Mouse (Mus musculus): ENCODE results near the gene Krt76.

Gene Krt76

GRCm38 (mm10) chr15:101892820-101893219 lies at the start of gene Krt76:
Gene Krt76 (minus strand): TSS chr15:101892920.
- no peak for DNase-seq (ENCODE audit: low read depth, low spot score)

GRCm38 (mm10) chr15:101941948-101942347 lies 49.2 kb upstream of the Krt76 start:
- peak; percentile 37 for DNase-seq (ENCODE audit: low read depth, low spot score)

GRCm38 (mm10) chr15:101940274-101940829 lies 47.6 kb upstream of the Krt76 start, which contains the start of gene Krt79:
Gene Krt79 (minus strand): TSS chr15:101940324.
- no peak for DNase-seq (ENCODE audit: low read depth, low spot score)

DNA sequence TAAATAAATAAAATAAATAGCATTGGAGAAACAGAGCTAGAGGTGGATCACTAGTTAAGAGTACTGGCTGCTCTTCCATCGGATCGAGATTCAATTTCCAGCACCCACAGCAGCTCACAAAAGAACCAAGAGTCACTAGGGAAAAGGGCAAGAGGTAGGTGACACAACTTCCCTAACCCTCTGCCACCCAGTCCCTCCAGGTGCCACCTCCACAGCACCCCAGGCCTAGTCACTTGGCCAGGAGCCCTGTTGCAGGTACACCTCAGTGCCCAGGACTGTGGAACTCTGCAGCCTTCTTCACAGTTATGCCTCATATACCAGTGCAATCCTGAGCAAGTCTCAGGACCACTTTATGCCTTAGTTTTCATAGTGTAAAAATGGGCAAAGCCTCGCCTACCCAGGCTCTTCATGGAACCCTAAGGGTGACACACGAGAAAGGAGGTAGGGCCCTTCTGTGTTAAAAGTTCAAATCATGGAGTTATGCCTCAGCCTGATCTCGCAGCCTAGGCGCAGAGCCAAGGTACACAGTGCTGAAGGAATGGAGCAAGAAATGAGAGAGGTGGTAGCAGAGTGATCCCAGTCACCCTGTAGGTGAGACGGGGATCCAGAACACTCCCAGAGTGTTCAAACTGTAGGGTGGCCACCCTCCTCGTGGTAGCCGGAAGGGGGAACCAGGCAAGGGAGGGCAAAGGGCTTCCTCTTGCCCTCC lies 46.0 kb upstream of the Krt76 start:
- no peak for DNase-seq (ENCODE audit: low read depth, low spot score)

DNA sequence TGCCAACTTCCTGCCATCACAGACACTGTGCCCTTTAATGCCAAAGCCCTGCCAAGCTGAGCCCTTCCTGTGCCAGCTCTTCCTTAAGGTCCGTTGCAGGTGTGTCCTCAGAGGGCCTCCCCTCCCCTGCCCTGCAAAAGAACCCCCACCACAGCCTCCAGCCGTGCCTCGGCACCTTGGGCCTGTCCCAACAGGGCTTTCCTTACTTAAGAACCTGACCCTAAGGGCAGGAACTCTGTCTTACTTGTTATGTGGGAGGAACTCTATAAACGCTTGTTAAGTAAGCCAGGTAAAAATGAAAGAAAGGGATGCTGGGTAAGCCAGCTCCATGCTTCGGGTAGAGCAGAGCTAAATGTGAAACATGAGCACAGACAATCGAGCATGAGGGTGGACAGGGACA lies 40.3 kb upstream of the Krt76 start:
- DNase-seq (ENCODE audit: low read depth, low spot score) = no peak

DNA sequence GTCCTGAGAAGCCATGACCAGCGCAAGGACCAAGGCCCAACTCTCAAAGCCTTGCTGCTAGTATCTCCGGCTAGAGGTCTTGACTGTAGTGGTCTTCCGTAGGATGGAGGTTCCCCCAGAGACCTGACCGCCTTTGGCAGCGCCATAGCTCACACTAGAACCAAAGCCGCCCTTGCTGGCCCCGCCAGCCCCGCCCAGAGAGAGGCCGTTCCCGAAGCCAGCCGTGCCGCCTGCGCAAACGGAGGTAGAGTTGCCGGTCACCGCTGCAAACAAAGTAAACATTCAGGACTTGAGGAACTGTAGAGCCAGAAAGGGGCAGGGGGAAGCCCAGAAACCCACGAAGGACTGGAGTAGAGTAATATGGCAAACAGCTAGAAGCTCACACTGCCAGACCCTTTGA lies 36.9 kb upstream of the Krt76 start:
- no peak for DNase-seq (ENCODE audit: low read depth, low spot score)

DNA sequence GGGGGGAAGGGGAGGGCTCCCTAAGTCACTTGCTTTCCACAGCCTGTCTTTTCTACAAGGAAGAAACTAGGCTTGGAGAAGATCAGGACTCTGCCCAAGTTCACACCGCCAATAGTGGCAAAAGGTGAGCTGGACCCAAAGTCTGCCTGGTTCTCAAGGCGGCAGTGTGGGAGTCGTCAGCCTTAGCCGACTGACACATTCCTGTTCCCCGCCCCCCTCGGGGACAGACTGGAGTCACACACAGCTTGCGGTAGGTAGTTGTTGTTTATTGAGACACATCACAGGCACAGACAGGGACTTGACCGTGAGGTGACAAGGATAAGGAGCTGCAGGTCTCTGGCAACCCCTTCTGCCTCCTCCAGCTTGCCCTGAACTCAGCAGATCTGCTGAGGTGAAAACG lies 36.4 kb upstream of the Krt76 start:
- DNase-seq (ENCODE audit: low read depth, low spot score) = no peak

GRCm38 (mm10) chr15:101927340-101928080 lies 34.8 kb upstream of the Krt76 start:
- DNase-seq (ENCODE audit: low read depth, low spot score) = no peak

DNA sequence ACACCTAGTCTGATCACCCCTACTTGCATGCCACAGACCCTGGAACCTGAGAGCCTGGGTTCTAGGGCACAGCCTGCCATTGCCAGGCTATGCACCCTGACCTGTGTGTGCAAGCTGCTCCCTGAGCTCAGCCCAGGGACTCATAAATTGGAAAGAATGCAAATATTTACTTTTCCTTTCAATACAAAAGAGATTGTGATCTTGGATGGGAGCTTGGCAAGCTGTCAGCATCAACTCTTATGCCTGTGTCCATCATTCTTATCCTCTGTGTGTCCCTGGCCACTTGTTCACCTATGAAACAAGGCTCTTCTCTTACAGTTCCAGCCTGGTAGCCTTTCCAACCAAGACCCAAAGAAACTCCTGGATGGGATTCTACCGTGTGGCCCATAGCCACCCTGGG lies 32.3 kb upstream of the Krt76 start:
- DNase-seq (ENCODE audit: low read depth, low spot score) = no peak

DNA sequence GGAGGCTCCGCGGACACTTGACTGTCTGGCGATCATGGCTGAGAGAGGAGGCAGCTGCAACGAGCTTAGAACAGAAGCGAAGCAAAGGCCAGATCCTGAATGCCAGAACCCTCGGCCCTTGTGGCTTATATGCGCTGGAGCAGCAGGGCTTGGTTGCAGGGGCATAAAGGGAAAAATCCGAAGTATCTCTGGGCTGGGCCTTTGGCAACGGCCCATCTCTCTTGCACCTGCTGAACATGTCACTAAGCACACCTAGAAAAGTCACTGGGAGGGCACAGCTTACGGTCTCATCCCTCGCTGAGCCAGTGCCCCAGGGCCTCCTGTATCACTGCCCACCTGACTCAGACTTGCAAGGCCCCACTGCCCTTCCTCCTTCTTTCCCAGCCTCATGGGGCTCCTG lies 31.9 kb upstream of the Krt76 start, which contains the start of gene Krt4:
Krt4 (minus strand) TSS at position 101 of the 400 bp plus-strand sequence.
- no peak for DNase-seq (ENCODE audit: low read depth, low spot score)

- no peak for DNase-seq (ENCODE audit: low read depth, low spot score)
These were observed 29.6 kb upstream of the Krt76 start for GRCm38 (mm10) chr15:101922296-101922695.

- no peak for DNase-seq (ENCODE audit: low read depth, low spot score)
These were observed 23.4 kb upstream of the Krt76 start for GRCm38 (mm10) chr15:101916072-101916471.

DNA sequence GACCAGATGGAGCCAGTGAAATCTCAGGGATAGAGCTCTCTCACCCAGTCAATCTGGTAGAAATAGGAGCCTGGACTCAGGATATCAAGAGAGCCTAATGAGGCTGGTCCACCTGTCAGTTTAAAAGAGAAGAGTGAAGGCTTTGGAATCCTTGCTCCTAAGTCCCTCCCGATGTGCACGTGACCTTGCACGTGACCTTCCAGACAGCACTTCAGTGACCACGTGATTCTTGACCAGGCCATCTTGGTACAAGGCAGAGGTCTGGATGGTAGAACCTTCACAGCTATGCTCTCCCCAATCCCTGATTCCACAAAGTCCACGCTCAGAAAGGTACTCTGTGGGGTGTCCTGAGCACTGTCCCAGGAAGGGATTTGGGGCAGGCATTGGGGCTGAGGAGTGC lies 12.1 kb upstream of the Krt76 start:
- peak; percentile 15 for DNase-seq (ENCODE audit: low read depth, low spot score)

- no peak for DNase-seq (ENCODE audit: low read depth, low spot score)
These were observed 9.7 kb upstream of the Krt76 start for GRCm38 (mm10) chr15:101902171-101903149.

- DNase-seq (ENCODE audit: low read depth, low spot score) = no peak
These were observed 2.5 kb upstream of the Krt76 start for GRCm38 (mm10) chr15:101895216-101895615.

- DNase-seq (ENCODE audit: low read depth, low spot score) = no peak
These were observed 12.9 kb downstream of the Krt76 start for GRCm38 (mm10) chr15:101879776-101880175.

- no peak for DNase-seq (ENCODE audit: low read depth, low spot score)
These were observed 14.7 kb downstream of the Krt76 start for GRCm38 (mm10) chr15:101878041-101878440.

DNA sequence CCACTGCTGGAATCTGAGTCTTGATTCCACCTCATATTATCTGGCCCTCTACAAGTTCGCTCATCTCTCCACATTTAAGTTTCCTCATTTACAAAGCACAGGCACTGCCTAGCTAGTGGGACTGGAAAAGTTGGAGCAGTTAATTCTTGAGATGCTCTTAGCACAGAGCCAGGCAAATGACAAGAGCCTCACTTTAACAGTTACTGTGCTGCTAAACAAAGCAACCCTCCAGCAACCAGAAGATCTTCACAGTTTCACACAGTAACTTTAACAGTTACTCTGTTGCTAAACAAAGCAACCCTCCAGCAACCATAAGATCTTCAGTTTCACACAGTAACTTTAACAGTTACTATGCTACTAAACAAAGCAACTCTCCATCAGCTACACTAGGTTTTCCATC lies 18.3 kb downstream of the Krt76 start:
- peak; percentile 54 for DNase-seq (ENCODE audit: low read depth, low spot score)

- peak; percentile 54 for DNase-seq (ENCODE audit: low read depth, low spot score)
These were observed 19.5 kb downstream of the Krt76 start for GRCm38 (mm10) chr15:101873231-101873630.

GRCm38 (mm10) chr15:101869431-101869830 lies 23.3 kb downstream of the Krt76 start, which contains the start of gene Krt77:
Gene Krt77 (minus strand): TSS chr15:101869705.
- DNase-seq (ENCODE audit: low read depth, low spot score) = peak; percentile 92

DNA sequence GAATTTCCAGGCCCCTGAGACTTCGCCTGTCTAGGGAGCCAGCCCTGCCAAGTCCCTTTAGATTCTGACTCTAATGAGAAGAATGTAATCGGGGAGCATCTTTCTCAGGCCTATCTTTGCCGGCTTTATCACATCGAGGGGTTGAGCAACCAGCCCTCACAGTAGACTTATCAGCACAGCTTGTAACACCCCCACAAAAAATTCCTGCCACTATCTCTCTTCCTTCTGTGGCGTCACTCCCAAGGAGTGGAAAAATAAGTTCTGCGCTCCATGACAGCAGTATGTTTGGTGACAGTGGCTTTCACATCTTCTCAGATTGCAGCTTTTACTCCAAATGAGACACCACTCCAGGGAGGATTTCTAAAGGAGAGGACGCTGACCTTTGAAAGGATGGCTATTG lies 26.0 kb downstream of the Krt76 start:
- peak; percentile 73 for DNase-seq (ENCODE audit: low read depth, low spot score)
